Mouse (Mus musculus) macrophage (primary cell): ENCODE measurements around the gene Gm20458. TPM values are rescaled to one million over a fixed set of nuclear protein-coding genes. Genes with fewer than 3 reads are reported as not detected.

Source experiments
- H3K27ac ChIP-seq: fragments of 350-480 bp; formaldehyde crosslinking; 2 replicates; pipeline ENCODE4 v1.9.0; 2021
- H3K36me3 ChIP-seq: fragments of 350-480 bp; formaldehyde crosslinking; 2 replicates; pipeline ENCODE4 v1.9.0; 2021; ENCODE audit errors: inconsistent target
- H3K4me3 ChIP-seq: fragments of 350-480 bp; formaldehyde crosslinking; 2 replicates; pipeline ENCODE4 v1.9.0; 2021; ENCODE audit errors: inconsistent target
- H3K79me2 ChIP-seq: fragments of 350-480 bp; formaldehyde crosslinking; 2 replicates; pipeline ENCODE4 v1.9.0; 2021; ENCODE audit errors: inconsistent target
- WGBS: methylation state at CpG from one replicate; pipeline ENCODE4 v1.1.7; 2026; ENCODE audit warnings: inconsistent platforms; ENCODE audit not compliant: missing documents; 5-methylcytosine and 5-hydroxymethylcytosine counted together
- polyA plus RNA-seq: library from polyadenylated mRNA; stranded (reverse); fragments of 250-400 nt; gene quantifications from 3 replicates; pipeline ENCODE4 v1.2.4, GENCODE M21; 2018; ENCODE audit warnings: inconsistent platforms

The Gm20458 gene
- polyA plus RNA-seq, 1 experiment from 2014 or later, result 0.30 TPM

DNA sequence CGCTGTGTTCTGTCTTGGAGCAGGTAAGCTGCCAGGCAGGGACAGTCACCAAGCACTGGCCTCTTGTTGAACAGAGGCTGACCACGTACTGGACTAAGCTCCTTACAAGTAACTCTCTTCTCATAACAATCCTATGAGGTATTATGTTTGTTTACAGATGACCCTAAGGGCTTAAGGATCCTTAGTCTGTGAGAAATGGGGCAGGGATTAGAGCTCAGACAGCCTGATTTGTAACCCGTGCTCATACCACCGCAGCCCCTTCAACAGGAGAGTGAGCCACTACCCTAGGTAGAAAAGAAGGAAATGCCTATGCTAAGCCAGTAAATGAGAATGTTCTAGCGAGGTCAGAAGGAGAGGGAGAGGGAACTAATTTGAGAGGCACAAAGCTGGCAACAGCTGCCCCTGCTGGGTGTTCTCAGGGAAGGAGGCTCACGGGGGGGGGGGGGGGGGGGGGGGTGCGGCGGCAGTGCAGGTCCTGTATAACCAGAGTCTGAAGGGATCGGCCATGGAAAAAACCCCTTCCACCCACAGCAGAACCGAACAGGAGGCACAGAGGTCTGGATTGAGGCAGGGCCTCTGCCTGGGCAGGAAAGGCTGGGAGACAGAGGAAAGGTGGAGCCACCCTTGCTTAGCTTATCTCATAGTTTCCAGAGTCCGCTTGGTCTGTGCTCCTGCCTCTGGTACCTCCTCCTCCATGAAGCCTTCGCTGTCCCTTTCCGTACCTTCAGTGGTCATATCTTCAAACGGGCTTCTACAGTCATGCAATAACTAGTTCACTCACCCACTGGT is 51.5 kb downstream of the Gm20458 start:
- H3K36me3 ChIP-seq, result no peaks in the 10 kb centered on the region
- H3K27ac ChIP-seq, result no peak overlapping the region
- H3K4me3 ChIP-seq, result no peak overlapping the region
- H3K79me2 ChIP-seq, result no peaks in the 10 kb centered on the region
- WGBS, result 70% methylated on average over 10 of the region's 14 CpGs

DNA sequence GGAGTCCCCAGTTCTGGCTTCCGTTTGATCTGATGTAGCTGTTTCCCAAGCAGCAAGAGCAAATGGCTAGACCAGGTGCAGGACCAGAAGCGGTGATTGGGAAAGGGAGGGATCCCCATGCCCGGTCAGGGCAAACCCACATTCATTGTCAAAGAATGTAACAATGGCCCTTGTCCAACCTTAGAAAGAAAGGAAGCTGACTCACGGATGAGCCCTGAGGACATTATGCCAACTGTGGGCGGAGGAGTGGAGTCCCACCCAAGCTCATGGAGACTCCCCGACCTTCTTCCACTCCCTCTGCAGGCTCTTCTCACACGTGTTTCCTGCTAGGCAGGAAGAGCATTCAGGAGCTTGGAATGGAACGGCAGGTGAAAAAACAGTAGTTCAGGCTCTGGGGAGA is 52.6 kb downstream of the Gm20458 start:
- WGBS, result 69% methylated on average over 7 of the region's 8 CpGs
- H3K4me3 ChIP-seq, result no peak overlapping the region
- no peak overlapping the region for H3K27ac ChIP-seq
- no peaks in the 10 kb centered on the region for H3K79me2 ChIP-seq
- no peaks in the 10 kb centered on the region for H3K36me3 ChIP-seq

DNA sequence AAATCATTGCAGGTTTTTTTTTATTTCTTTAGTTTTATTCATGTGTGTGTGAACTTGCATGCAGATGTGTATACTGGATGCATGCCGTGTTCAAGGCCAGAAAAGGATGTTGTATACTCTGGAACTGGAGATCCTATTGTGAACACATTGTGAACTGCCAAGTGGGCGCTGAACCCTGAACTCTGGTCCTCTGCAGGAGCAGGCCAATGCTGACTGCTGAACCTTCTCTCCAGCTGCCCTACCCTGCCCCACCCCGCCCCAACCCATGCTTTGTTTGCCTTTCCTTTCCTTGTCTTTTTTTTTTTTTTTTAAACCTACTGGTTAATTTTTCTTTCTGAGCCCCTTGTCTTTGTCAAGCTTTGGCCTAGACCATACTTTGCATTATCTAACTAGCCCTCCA is 54.1 kb downstream of the Gm20458 start:
- Histone ChIP-seq H3K27ac (no peak overlapping the region), H3K79me2 (no peaks in the 10 kb centered on the region), H3K4me3 (no peak overlapping the region), H3K36me3 (no peaks in the 10 kb centered on the region)
- 98% methylated on average over 3 of the region's 3 CpGs for WGBS

DNA sequence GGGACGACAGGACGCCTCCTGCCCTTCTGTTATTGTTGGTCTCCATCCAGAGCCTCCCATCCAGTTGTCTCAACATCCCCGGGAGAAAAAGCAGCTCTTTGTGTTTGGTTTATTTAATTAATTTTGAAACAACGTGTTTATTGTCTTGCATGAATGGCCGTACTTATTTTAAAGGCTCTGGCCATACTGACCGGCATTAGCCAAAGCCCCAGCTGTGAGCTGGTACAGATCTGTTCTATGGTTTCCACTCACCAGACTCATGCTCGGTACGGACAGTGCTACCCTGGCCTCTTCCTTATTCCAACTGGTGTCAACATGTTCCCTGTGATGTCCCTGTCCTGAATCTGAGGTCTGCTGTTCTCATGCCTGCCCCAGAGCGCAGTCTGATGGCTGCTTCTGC is 55.1 kb downstream of the Gm20458 start:
- Histone ChIP-seq H3K27ac (no peak overlapping the region), H3K4me3 (no peak overlapping the region), H3K79me2 (no peaks in the 10 kb centered on the region), H3K36me3 (no peaks in the 10 kb centered on the region)
- 94% methylated on average over 9 of the region's 9 CpGs for WGBS

DNA sequence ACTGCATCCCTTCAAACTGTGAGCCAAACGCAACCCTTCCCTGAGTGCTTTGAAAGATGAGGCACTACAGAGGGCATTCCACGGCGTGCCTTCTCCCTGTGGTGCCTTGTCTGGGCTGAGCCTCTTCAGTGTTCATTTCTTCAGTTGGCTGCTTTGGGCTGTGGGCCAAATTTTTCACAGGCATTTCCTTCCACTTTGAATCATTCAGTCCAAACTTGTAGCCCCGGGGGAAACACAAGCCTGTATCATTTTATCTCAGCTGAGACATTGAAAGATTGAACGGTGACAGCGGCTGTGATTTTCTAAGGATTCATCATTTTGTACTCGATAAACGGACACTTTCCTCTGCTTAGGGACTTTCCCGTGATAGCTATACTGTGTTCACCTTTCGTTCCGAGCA is 55.8 kb downstream of the Gm20458 start:
- 79% methylated on average over 11 of the region's 11 CpGs for WGBS
- H3K27ac ChIP-seq, result no peak overlapping the region
- no peaks in the 10 kb centered on the region for H3K79me2 ChIP-seq
- no peaks in the 10 kb centered on the region for H3K36me3 ChIP-seq
- no peak overlapping the region for H3K4me3 ChIP-seq

DNA sequence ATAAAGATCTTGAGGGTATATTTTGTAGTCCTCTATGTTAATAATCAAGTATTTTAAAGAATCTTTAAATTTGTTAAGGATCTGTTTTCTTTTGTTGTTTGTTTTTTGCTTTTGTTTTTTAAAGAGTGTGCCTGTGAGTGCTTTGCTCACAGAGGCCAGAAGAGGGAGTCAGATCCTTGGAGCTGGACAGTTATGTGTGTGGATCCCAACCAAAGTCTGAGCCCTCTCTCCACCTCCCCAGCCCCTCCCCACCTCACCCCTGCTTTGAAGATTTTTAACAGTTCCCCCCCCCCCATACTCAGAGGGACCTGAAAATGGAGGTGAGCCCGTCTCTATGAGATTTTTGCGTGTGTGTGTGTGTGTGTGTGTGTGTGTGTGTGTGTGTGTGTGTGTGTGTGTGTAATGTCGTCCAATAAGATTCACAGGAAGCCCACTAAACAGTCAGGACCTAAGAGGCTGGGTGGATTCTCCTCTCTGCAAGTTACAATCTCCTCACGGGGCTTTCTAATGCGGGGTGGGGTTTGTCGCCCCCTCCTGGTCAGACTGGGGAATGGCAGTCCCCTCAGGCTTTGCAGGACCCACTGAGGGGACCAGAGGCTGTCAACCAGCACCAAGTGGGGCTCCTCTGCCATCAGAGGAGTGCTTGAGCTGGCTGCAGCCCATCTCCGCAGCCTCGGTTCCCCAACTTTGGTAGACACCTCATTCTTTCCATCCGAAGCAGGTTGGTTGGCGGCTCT is 56.9 kb downstream of the Gm20458 start:
- WGBS, result 51% methylated on average over 9 of the region's 10 CpGs
- Histone ChIP-seq H3K27ac (no peak overlapping the region), H3K4me3 (no peak overlapping the region), H3K79me2 (no peaks in the 10 kb centered on the region), H3K36me3 (no peaks in the 10 kb centered on the region)

DNA sequence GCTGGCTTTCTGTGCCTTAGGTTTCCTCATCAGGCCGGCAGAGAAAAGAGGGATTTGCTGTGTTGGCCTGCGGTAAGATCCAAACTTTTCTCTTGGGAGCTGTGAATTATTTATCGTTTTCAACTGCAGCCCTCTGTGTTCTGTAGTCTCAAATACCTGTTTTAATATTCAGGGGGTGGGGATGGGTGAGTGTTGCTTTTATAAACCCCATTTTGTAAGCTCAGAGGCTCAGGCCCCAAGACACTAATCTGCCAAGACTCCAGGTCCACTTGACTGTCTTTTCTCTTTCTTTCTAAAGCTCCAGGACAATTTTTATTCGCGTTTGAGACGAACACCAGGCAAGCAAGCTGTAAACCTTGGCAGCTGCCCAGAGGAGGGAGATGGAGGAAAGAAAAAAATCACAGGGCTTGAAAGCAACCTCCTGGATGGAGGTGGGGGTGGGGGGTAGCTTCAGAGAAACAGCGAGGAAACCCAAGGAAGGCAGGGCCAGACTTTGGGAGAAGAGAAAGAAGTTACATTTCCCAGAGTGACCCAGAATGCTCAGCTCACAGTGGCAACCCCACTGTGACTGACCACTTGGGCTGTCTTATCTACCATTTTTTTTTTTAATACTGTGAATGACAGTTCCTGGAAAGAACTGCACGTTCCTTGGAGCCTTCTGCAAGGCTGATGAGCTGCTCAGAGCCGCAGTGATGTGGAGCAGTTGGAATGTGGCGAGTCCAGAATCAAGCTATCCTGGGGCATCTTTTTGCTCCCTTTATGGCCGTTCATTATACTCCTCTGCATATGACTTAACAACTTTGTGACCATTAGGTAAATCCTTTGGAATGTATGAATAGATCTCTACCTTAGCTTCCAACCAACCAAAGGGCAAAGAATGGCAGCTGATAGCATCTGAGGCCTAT is 57.8 kb downstream of the Gm20458 start:
- H3K79me2 ChIP-seq, result no peaks in the 10 kb centered on the region
- no peak overlapping the region for H3K27ac ChIP-seq
- WGBS, result 79% methylated on average over 11 of the region's 11 CpGs
- H3K4me3 ChIP-seq, result no peak overlapping the region
- H3K36me3 ChIP-seq, result no peaks in the 10 kb centered on the region

DNA sequence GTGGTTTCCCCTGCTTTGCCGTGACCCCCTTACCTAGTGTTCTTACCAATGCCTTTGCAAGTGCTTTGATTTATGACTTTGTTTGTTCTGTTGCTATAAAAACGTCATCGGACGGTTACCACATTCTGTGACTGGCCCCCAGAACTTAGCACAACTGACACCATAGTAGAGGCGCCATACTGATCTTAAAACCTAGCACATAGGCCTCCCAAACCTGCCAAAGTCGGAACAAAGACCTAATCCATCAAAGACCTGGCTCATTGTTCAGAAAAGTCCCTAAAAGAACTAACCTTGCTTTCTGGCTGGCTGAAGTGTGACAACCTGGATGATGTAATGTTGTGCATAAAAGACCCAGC is 58.4 kb downstream of the Gm20458 start:
- WGBS, result 65% methylated on average over 6 of the region's 6 CpGs
- Histone ChIP-seq H3K79me2 (no peaks in the 10 kb centered on the region), H3K36me3 (no peaks in the 10 kb centered on the region), H3K4me3 (no peak overlapping the region), H3K27ac (no peak overlapping the region)

DNA sequence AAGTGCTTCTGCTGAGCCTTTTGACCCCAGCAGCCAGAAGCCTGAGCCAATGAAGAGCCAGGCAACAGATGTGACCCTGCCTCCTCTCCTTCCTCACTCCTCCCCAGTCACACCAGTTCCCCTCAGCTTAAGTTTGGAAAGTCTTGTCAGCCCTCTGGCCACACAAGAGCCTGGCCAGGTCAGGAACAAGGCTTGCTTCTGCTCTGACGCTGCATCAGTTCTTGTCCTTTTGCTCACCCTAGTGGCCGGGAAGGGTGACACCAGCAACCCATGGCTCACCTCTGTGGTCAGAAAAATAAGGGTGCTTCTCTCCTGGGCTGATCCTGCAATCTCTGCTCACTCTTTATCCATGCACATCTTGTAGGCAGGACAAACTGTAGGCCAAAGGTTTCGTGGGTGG is 60.0 kb downstream of the Gm20458 start:
- 8% methylated on average over 3 of the region's 3 CpGs for WGBS
- Histone ChIP-seq H3K27ac (no peak overlapping the region), H3K79me2 (no peaks in the 10 kb centered on the region)

DNA sequence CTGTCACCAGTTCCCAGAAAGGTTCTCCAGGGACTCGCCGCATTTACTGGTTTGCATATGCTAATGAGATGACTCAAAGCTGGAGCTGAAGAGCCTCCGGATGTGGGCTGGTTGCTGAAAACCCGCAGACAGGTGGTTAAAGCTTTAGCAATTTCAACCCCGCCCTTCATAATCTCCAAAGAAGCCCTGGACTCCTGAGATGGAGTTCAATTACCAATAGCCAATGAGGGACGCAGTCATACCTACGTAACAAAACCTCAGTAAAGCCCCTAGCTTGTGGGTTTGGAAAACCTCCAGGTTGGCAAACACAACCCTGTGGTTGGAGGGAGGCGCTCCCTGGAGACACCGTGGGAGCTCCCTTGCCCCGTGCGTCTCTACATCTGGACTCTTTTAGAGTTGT is 61.1 kb downstream of the Gm20458 start:
- Histone ChIP-seq H3K36me3 (no peaks in the 10 kb centered on the region), H3K79me2 (no peaks in the 10 kb centered on the region), H3K4me3 (no peak overlapping the region), H3K27ac (no peak overlapping the region)
- WGBS, result 2% methylated on average over 11 of the region's 11 CpGs

More for the DNA sequence above, 60.0 kb downstream of the Gm20458 start:
- H3K4me3 ChIP-seq, result no peak overlapping the region
- H3K36me3 ChIP-seq, result no peaks in the 10 kb centered on the region

DNA sequence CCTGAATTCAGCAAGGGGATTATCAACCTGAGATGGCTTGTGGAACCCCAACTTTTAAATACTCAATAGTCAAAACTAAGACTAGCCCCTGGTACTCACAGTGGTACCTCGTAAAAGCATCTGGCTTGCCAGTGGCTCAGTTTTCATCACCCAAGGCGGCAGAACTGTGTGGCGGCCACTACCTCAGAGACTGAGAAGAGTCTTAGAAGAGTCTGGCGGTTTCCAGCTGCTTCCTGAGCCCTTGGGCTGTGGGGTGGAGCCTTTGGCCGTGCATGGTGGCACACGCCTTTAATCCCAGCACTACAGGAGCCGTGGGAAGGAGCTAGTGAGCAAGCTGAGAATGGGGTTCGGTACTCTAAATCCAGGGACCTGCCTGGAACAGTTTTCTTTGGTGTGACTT is 61.5 kb downstream of the Gm20458 start:
- Histone ChIP-seq H3K36me3 (no peaks in the 10 kb centered on the region), H3K27ac (no peak overlapping the region), H3K79me2 (no peaks in the 10 kb centered on the region), H3K4me3 (no peak overlapping the region)
- WGBS, result 20% methylated on average over 8 of the region's 8 CpGs

DNA sequence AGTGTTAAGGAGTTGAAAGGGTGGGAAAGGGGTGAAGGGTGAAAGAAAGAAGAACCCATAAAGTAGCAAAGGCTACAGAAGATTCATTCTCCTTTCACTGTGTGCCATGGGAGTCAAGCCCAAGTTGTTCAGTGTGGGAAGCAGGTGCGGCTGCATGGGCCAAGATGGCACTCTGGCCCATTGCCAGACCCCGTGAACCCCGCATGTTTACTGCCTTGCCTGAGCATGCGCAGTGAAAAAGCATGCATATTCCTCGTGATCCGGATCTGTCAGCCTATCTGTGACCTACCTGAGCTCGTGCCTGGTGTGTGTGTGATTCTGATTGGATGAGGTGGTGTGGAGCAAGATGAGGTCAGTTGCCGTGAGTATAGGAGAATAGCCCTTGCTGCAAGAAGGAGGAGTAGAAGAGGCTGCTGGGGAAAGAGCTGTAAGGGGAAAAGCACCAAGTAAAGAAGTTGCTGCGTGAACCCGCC is 62.6 kb downstream of the Gm20458 start:
- 89% methylated on average over 10 of the region's 10 CpGs for WGBS
- Histone ChIP-seq H3K36me3 (no peaks in the 10 kb centered on the region), H3K79me2 (no peaks in the 10 kb centered on the region), H3K4me3 (no peak overlapping the region), H3K27ac (no peak overlapping the region)

DNA sequence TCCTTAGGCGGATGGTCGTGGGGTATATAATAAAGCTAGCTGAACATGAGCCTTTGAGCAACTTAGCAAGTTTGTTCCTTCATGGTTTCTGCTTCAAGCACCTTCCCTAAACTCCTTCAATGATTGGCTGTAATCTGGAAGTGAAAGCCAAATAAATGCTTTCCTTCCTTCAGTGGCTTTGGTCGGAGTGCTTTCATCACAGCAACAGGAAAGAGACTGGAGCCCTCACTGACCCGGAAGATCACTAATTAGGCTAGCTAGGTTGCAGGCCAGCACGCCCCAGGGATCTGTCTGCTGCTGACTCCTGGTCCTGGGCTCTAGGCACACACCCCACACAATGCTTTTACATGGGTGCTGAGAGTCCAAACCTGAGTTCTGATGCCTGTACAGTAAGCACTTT is 67.8 kb downstream of the Gm20458 start:
- H3K4me3 ChIP-seq, result no peak overlapping the region
- H3K27ac ChIP-seq, result no peak overlapping the region
- no peaks in the 10 kb centered on the region for H3K79me2 ChIP-seq
- no peaks in the 10 kb centered on the region for H3K36me3 ChIP-seq
- WGBS, result 50% methylated on average over 5 of the region's 5 CpGs

DNA sequence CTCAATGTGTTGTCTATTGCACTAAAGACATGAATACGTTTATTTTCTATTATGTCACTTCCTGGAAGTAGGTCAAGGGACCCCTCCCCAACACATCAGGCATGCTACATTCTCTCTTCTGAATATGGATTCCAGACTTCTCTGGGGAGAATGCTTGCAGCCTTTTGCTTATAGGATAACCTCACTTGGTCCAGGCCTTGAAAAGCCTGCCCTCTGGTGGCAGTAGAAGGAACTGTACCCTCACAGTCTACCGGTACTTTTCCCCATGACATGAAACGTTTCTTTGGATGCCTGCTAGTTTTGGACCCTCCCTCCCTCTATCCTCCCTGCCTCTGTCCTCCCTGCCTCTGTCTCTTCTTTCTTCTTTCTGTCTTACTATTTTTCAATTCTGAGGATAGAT is 70.4 kb downstream of the Gm20458 start:
- 7% methylated on average over 3 of the region's 3 CpGs for WGBS
- H3K4me3 ChIP-seq, result no peak overlapping the region
- H3K79me2 ChIP-seq, result no peaks in the 10 kb centered on the region
- no peaks in the 10 kb centered on the region for H3K36me3 ChIP-seq
- no peak overlapping the region for H3K27ac ChIP-seq

DNA sequence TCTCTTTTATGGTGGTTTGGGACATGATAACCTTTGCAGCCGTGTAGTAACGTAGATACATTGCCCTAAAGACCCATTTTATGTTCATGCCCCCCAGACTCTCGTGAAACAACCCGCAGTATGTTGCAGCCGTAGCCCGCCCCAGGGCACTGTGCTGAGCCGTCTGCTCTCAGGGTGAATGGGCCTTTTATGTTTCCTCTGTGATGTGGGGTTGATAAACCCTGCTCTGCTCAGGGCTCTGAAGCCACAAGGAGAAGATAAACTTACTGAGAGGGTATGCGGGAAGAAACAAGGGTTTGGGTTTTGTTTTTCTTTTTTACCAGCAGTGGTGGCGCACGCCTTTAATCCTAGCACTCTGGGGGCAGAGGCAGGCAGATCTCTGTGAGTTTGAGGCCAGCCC is 73.5 kb downstream of the Gm20458 start:
- Histone ChIP-seq H3K27ac (no peak overlapping the region), H3K36me3 (no peaks in the 10 kb centered on the region), H3K4me3 (no peak overlapping the region), H3K79me2 (no peaks in the 10 kb centered on the region)
- WGBS, result 89% methylated on average over 10 of the region's 10 CpGs
